Mouse (Mus musculus): ENCODE data around the gene Cdh23.

Gene Cdh23

DNA sequence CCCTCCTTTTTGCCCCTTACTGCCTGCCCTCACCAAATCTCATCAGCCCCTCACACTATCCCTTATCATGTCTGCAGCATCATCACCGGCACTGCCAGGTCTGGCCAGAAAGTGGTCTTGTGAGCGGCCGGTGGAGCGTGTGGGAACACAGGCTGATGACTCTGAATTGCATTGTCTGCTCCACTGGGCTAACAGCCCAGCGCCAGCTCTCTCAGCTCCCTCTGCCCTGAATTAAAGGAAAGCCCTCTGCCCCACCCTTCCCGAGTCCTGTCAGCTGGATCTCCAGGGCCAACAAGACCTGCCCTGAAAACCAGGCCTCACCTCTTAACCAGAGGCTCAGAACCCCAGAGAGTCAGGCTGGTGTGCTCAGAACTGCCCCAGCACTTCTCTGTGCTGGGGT is 201.2 kb downstream of the Cdh23 start:
- no peak for DNase-seq (ENCODE audit: extremely low read depth, low read depth, low spot score)

GRCm38 (mm10) chr10:60491538-60491937 is 204.8 kb downstream of the Cdh23 start:
- DNase-seq (ENCODE audit: extremely low read depth, low read depth, low spot score), result no peak

DNA sequence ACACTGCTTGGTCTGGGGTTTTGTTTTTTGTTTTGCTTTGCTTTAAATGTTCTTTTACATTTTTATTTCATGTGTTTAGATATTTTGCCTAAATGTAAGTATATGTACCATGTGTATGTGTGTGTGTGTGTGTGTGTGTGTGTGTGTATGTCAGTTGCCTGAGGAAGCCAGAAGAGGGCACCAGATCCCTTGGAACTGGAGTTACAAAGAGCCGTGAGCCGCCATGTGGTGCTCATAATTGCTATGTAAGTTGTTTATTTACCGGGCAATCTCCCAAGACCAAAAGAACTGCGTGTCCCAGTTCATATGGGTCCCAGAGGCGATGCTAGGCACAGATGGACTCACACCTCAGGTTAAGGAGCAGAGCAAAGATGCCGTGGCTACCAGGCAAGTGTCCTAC is 214.9 kb downstream of the Cdh23 start:
- no peak for DNase-seq (ENCODE audit: extremely low read depth, low read depth, low spot score)

GRCm38 (mm10) chr10:60474549-60474948 is 221.7 kb downstream of the Cdh23 start:
- DNase-seq (ENCODE audit: extremely low read depth, low read depth, low spot score), result no peak

- DNase-seq (ENCODE audit: extremely low read depth, low read depth, low spot score), result no peak
Measured at GRCm38 (mm10) chr10:60473782-60474322, 222.4 kb downstream of the Cdh23 start.

DNA sequence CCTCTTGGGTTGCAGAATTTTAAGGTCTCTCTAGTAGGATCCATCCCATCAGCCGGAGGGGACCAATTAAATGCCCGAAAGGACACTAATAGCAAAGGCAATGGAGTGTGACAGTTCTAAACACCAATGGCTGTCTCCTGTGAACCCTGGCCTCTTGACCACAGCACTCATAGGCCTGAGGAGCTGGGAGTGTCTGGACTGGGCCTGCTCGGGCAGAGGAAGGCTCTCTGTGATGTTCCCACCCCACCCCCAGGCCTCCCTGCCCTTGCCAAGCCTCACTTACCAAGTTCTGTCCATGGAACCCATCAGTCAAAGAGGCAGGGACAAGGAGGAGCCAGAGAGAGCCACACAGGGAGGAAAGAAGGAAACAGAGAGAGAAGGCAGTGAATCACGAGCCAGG is 228.5 kb downstream of the Cdh23 start:
- DNase-seq (ENCODE audit: extremely low read depth, low read depth, low spot score), result no peak

DNA sequence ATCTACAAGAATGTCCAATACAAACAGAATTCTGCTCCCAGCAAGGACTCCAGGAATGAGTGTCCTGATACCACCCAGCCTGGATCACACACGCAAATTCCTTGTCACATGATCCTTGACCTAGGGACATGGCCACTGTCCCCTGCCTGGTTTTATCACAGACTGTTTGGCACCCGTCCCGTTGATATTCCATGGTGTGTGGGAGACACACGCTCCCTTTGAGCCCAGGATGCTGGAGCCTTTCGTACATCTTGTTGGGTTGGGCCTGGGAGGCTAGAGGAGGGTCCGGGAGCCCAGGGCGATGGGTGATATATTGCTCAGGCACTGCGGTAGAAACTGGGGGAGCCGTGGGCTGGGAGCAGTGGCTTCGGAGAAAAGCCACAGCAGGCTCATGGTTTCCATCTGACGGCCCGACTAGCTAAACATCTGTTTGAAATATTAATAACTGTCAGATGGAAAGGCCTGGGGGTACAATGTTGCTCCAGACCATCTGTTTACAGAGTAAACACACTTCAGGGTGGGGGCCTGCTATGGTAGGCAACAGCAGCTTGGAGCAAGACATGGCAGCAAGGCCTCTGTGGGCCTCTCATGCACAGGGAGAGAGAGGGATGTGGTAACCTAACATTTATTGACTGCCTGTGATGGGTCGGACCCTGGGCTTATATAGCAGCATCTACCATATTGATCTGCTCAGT is 232.2 kb downstream of the Cdh23 start:
- no peak for DNase-seq (ENCODE audit: extremely low read depth, low read depth, low spot score)

DNA sequence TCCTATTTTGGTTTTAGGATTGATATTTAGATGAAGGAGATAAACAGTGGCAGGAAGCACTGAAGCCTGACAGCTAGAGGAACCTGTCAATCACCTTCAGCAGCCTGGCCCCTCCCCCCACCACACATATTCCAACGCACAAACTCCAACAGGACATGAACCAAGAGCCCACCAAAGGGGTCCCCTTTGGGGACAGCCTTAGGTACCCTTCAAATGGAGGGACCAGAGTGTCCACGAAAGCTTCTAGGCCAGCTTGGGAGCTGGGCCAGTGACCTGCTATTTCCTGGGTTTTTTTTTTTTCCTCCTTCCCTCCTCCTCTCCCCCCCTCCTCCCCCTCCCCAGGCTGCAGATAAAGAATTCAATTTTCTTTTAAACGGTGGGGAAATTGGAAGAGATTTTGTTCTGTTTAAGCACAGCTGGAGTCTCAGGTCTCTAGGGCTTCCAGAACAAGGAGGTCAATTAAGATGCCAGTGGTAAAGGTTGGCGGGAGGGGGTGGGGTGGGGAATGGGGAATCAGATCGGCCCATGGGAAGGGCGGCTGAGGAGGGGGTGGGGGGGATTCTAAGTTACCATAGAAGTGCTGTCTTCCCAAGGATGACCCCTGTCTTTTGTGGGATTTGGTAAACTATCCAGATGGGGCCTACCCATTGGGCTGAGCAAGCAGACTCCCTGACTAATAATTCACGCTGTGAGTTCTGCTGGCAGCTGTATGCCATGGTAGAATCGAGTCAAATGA is 239.5 kb downstream of the Cdh23 start:
- no peak for DNase-seq (ENCODE audit: extremely low read depth, low read depth, low spot score)

DNA sequence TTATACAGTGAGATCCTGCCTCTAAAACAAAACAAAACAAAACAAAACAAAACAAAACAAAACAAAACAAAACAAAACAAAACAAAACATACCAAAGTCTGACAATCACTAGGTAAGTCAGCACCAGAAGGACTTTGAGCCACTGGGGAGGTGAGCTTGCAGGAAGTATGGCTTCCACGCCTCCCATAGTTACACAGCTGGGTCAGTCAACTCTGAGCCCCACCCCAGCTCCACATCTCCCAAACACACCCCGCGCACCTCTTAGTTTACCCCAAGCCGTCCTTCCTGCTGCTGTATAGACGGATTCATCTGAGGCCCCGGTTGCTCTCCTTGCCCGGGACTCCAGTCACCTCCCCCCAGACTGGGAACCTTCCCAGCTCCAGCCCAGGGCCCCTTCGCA is 241.1 kb downstream of the Cdh23 start:
- no peak for DNase-seq (ENCODE audit: extremely low read depth, low read depth, low spot score)

DNA sequence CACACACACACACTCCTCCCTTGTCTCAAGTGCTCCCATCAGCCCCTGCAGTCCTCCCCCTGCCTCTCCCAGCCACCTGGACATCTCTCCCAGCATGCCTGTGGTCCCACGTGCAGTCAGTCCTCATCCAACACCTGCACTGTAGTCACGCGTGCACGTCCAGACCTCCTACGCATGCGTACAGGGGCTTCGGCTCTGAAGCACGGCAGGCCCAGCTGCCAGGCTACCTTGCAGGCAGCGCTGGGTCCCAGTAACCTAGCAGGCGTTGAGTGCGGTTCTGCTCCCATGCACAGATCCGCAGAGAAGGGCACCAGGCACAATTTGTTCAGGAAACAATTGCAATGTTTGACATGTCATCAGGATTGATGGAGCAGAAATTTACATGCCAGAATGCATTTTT is 249.1 kb downstream of the Cdh23 start:
- no peak for DNase-seq (ENCODE audit: extremely low read depth, low read depth, low spot score)

DNA sequence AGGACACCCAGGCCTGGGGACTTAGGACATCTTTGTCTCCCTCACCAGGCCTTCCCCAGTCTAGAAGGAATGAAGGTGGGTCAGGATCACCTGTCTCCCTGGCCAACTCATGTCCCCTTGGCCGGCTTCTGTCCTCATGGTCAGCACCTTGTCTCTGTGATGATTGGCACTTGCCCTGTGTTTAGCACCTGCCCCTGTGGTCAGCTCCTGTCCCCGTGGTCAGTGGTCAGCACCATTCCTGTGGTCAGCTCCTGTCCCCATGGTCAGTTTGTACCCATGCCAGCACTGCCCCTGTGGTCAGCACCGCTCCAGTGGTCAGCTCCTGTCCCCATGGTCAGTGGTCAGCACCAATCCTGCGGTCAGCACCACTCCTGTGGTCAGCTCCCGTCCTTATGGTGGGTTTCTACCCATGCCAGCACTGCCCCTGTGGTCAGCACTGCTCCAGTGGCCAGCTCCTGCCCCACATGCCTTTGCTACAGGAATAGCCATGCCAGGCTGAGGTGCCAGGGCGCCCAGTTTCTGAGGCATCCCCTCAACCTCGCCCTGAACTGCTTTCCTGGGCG is 251.2 kb downstream of the Cdh23 start:
- DNase-seq (ENCODE audit: extremely low read depth, low read depth, low spot score), result no peak

GRCm38 (mm10) chr10:60443078-60443477 is 253.2 kb downstream of the Cdh23 start:
- DNase-seq (ENCODE audit: extremely low read depth, low read depth, low spot score), result no peak

DNA sequence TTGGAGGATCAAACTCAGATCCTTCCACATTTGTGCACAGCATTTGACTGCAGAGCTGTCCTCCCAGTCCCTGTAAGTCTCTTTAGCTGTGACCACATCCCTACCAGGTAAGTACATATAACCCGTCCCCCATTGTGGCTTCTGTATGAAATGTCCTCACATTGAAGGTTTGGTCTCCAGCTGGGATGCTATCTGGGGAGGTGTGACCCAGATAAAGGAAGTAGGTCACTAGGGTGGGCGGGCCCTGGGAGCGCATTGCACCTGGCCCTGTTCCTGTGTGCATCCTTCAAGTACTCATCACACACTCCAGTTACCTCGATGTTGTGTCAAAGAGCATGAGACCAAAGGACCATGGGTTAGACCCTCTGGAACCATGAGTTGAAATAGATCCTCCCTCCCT is 254.0 kb downstream of the Cdh23 start:
- no peak for DNase-seq (ENCODE audit: extremely low read depth, low read depth, low spot score)

DNA sequence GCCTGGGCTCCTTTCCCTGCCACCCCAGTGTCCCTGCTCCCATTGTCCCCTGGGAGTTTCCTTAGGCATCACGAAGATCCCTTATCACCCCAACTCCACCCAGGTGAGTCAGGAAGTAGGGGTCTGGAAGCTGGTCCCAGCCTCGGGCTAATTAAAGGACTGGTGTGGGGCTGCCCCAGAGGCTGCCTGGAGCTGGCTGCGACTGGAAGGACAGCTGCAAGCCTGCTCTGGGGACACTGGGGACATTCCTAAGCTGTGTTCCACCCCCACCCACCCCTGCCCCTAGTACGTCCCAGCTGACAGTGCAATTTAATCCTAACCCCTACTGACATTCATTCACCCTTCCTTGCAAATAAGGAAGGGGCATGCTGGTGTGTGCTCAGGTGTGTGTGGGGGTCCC is 263.6 kb downstream of the Cdh23 start:
- no peak for DNase-seq (ENCODE audit: extremely low read depth, low read depth, low spot score)

GRCm38 (mm10) chr10:60430591-60430990 is 265.7 kb downstream of the Cdh23 start:
- DNase-seq (ENCODE audit: extremely low read depth, low read depth, low spot score), result no peak

DNA sequence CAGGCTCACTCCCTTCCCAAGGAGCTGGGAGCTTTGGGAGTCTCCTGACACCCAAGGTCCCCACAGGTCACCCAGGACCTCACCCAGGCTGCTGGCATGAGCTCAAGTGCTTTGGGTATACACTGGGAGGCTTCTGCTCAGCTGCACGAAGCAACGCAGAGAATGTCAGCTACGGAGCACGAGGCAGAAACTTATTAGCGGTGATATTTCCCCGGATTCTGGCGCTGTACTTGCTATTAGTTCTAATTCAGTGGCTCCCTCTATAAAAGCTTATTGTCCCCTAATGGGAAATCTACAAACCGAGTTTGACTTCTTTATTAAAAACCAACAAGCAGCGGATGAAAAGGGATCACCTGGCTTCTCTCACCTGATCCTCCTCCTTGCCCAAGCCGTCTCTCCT is 266.3 kb downstream of the Cdh23 start:
- no peak for DNase-seq (ENCODE audit: extremely low read depth, low read depth, low spot score)

DNA sequence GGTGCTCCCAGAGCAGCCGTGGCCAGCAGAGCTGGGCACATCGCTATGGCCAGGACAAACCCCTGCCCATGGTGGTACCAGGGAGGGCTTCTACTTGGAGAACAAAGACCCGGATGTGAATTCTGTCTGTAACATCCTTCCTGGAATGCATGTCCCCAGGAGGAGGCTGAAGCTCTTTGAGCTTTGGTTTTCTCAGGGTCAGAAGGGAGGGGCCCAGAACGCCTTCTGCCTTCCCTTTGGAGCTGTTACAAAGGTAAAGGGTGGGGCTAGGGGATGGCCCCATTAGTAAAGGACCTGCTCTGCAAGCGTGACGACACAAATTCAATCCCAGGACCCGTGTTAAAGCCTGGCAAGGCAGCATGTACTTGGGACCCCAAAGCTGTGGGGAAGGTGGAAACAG is 273.5 kb downstream of the Cdh23 start:
- DNase-seq (ENCODE audit: extremely low read depth, low read depth, low spot score), result no peak

DNA sequence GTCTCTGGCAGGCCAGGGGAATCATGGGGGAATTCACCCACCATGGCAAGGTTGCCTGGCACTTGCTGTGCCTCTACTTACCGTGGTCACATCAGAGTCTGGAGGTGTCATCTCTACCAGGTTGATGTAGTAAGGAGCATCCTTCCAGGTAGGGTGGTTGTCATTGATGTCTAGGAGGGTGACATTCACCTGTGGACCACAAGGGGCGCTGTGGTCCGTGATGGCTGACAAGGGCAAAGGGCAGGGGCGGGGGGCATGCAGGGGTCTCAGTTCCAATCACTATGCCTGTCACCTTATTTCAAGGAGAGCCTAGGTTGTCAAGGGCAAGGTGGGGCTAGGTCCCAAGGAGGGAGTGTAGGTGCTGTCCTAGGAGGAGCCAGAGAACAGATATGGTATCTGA is 276.7 kb downstream of the Cdh23 start:
- DNase-seq (ENCODE audit: extremely low read depth, low read depth, low spot score), result no peak

- no peak for DNase-seq (ENCODE audit: extremely low read depth, low read depth, low spot score)
Measured at GRCm38 (mm10) chr10:60418137-60418536, 278.2 kb downstream of the Cdh23 start.

GRCm38 (mm10) chr10:60417041-60417440 is 279.2 kb downstream of the Cdh23 start:
- no peak for DNase-seq (ENCODE audit: extremely low read depth, low read depth, low spot score)

DNA sequence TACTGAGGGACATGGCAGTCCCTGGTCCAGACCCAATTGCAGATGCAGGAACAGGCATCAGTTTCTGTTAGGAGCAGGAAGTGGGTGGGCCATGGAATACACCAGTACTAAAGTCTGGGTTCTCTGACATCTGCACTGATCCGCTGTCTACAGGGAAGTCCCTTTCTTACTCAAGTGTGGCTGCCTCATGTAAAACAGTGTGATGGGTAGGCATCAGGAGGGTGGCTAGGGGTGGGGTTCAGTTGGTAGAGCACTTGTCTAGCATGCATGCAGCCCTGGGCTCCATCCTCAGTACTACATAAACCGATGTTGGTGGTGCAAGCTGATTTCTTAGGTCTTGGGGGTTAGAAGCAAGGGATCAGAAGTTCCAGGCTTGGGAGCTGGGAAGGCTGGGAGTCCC is 282.5 kb downstream of the Cdh23 start:
- DNase-seq (ENCODE audit: extremely low read depth, low read depth, low spot score), result no peak

DNA sequence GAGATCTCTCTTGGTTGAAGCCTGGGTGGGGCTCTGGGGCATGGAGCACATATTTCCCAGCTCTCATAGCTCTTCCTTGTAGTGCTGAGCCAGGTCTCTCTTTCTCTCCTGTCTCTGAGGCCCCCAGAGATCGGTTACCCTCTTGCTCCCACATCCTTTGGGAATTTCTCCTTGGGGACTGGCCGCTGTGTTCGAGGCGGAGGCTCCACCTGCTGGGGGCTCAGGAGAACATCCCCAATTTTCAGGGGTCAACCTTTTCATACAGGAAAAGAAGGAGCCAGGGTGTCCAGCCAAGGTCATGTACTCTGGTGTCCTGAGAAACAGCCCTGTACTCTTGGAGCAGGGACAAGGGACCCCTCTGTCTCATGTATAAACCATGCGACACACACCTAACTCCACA is 284.5 kb downstream of the Cdh23 start:
- DNase-seq (ENCODE audit: extremely low read depth, low read depth, low spot score), result no peak

All from fat pad, adult 2 months (tissue).